Mouse (Mus musculus): Measurements from ENCODE around the gene Bicdl1. TPM values are rescaled to one million over a fixed set of nuclear protein-coding genes. Genes with fewer than 3 reads are reported as not detected.

The Bicdl1 gene
- polyA plus RNA-seq, 1 experiment from 2014 or later = 6.8 TPM

DNA sequence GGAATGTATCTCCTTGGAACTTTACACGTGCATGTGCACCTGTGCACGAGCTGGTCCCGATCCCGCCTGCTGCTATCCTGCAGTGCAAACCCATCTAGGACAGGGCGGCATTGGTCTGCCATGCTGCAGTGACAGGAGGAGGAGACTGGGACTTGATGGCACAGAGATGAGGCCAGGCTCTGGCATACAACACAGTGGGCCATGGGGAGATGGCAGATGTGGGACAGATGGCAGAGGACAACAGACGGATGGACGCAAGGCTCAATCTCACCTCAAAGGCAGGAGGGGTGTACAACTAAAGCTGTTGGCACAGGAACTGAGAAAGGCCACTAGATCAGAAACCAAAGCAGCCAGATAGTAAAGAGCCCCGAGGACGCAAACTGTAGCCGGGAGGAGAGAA is 80.5 kb downstream of the Bicdl1 start:
- Histone ChIP-seq H3K9ac (replicated peaks; ENCODE audit: low read length) (no peak overlapping the region), H3K4me2 (ENCODE audit: low read depth, low read length) (no peak overlapping the region), H3K36me3 (replicated peaks; ENCODE audit: control insufficient read depth, insufficient read depth, low read depth, low read length) (peaks cover 5% of the 10 kb centered on the region), H3K4me3 (ENCODE audit: low read depth, low read length) (no peak overlapping the region), H3K27ac (replicated peaks; ENCODE audit: low read depth, low read length) (no peak overlapping the region), H3K9me3 (replicated peaks; ENCODE audit: control insufficient read depth, low read length) (no peaks in the 10 kb centered on the region), H3K27me3 (ENCODE audit: control insufficient read depth, insufficient read depth, low read length) (no peaks in the 10 kb centered on the region), H3K4me1 (ENCODE audit: control insufficient read depth, insufficient read depth, low read length) (no peaks in the 10 kb centered on the region)
- ATAC-seq (replicated peaks; ENCODE audit: insufficient number of reproducible peaks, low FRiP score, low TSS enrichment, low read depth) (no peak), DNase-seq (ENCODE audit: low spot score) (no peak)
- WGBS = 91% methylated on average over 10 of the region's 10 CpGs

DNA sequence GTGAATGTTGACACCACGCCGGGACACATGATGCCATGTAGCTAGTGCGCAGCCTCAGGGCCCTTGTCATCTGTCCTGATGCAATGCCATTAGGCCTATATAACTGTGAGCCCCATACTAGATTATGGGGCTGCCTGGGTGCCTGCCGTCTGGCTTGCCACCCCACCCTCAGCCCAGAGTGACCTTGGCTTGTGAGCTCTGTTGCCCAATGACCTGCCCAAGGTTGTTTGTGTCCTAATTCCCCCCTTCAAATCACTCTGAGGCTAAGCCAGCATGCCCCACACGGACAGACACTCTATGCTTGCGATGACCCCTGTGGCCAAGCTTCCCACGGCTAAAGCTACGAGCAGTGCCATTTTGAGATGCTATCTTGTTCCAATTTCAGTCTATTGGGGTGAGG is 81.7 kb downstream of the Bicdl1 start:
- H3K4me2 ChIP-seq (ENCODE audit: low read depth, low read length) = no peak overlapping the region
- WGBS = 86% methylated on average over 8 of the region's 8 CpGs

DNA sequence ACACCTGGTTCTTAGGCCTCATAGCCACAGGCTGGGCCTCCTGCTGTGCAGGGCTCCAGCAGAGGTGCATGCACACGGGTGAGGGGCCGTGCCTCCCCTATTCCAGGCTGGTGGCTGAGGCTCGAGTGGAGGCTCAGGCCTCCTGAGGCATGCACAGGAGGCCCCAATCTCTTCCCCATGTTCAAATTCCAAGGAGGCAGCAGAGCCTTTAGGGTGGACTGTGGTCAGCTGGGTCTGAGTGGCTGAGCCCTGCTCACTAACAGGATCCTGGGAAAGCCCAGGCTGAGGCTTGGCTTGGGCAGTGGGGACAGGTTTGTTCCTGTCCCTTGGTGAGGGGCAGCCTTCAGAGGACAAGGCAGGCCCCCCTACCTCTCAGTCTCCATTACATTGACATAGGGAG is 82.5 kb downstream of the Bicdl1 start:
- Histone ChIP-seq H3K27me3 (ENCODE audit: control insufficient read depth, insufficient read depth, low read length) (no peaks in the 10 kb centered on the region), H3K4me3 (ENCODE audit: low read depth, low read length) (no peak overlapping the region), H3K9me3 (replicated peaks; ENCODE audit: control insufficient read depth, low read length) (no peaks in the 10 kb centered on the region), H3K36me3 (replicated peaks; ENCODE audit: control insufficient read depth, insufficient read depth, low read depth, low read length) (peaks cover 15% of the 10 kb centered on the region), H3K4me1 (ENCODE audit: control insufficient read depth, insufficient read depth, low read length) (no peaks in the 10 kb centered on the region), H3K4me2 (ENCODE audit: low read depth, low read length) (no peak overlapping the region), H3K9ac (replicated peaks; ENCODE audit: low read length) (no peak overlapping the region), H3K27ac (replicated peaks; ENCODE audit: low read depth, low read length) (no peak overlapping the region)
- ATAC-seq (replicated peaks; ENCODE audit: insufficient number of reproducible peaks, low FRiP score, low TSS enrichment, low read depth) (no peak), DNase-seq (ENCODE audit: low spot score) (no peak)
- 68% methylated on average over 3 of the region's 3 CpGs for WGBS

More for the DNA sequence above, 81.7 kb downstream of the Bicdl1 start:
- ATAC-seq (replicated peaks; ENCODE audit: insufficient number of reproducible peaks, low FRiP score, low TSS enrichment, low read depth) (no peak), DNase-seq (ENCODE audit: low spot score) (no peak)
- Histone ChIP-seq H3K4me1 (ENCODE audit: control insufficient read depth, insufficient read depth, low read length) (no peaks in the 10 kb centered on the region), H3K4me3 (ENCODE audit: low read depth, low read length) (no peak overlapping the region), H3K9ac (replicated peaks; ENCODE audit: low read length) (no peak overlapping the region), H3K9me3 (replicated peaks; ENCODE audit: control insufficient read depth, low read length) (no peaks in the 10 kb centered on the region), H3K27me3 (ENCODE audit: control insufficient read depth, insufficient read depth, low read length) (no peaks in the 10 kb centered on the region), H3K36me3 (replicated peaks; ENCODE audit: control insufficient read depth, insufficient read depth, low read depth, low read length) (peaks cover 12% of the 10 kb centered on the region), H3K27ac (replicated peaks; ENCODE audit: low read depth, low read length) (no peak overlapping the region)

DNA sequence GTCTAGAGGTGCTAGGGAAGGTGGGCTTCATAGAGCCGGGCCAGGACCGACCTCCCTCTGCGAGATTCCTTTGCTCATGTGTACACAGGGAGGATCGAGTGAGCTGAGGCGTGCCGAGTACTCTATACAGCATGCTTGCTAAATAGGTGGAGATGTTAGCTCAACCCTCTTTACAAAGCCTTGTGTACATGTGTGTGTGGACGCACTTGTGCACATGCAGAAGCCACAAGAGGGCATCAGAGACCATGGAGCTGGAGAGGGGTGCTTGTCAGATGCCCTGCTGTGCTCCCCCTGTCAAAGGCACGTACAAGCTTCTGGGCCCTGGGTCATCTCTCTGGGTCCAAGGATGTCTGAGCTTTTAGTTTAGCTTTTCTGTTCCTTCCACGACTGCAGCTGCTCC is 87.2 kb downstream of the Bicdl1 start:
- H3K4me2 ChIP-seq (ENCODE audit: low read depth, low read length) = no peak overlapping the region
- peaks cover 16% of the 10 kb centered on the region for H3K36me3 ChIP-seq (replicated peaks; ENCODE audit: control insufficient read depth, insufficient read depth, low read depth, low read length)
- no peak overlapping the region for H3K4me3 ChIP-seq (ENCODE audit: low read depth, low read length)
- H3K9me3 ChIP-seq (replicated peaks; ENCODE audit: control insufficient read depth, low read length) = no peaks in the 10 kb centered on the region
- no peaks in the 10 kb centered on the region for H3K27me3 ChIP-seq (ENCODE audit: control insufficient read depth, insufficient read depth, low read length)
- ATAC-seq (replicated peaks; ENCODE audit: insufficient number of reproducible peaks, low FRiP score, low TSS enrichment, low read depth) (no peak), DNase-seq (ENCODE audit: low spot score) (no peak)
- no peak overlapping the region for H3K27ac ChIP-seq (replicated peaks; ENCODE audit: low read depth, low read length)
- WGBS = 86% methylated on average over 9 of the region's 9 CpGs
- H3K9ac ChIP-seq (replicated peaks; ENCODE audit: low read length) = no peak overlapping the region
- H3K4me1 ChIP-seq (ENCODE audit: control insufficient read depth, insufficient read depth, low read length) = no peaks in the 10 kb centered on the region

DNA sequence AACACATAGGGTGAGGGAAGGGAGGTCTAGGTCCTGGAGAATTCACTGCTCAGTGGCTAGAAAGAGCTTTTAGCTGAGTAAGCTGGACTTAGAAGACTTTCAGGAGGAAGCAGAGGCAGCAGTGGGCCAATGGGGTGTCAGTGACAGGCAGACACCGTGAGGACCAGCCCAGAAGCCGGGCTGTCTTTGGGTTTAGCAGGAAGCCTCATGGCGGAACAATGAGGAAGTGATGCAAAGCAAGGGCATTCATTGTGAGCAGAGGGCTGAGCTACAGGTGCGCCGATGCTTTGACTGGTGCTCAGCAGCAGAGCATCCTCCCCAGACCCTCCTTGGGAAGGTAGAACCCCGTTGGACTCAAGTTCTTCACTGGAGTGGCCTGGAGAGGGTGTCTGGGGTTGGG is 95.9 kb downstream of the Bicdl1 start:
- Histone ChIP-seq H3K9ac (replicated peaks; ENCODE audit: low read length) (no peak overlapping the region), H3K4me1 (ENCODE audit: control insufficient read depth, insufficient read depth, low read length) (no peaks in the 10 kb centered on the region; the same call in none of the 2 replicates), H3K4me2 (ENCODE audit: low read depth, low read length) (no peak overlapping the region), H3K27ac (replicated peaks; ENCODE audit: low read depth, low read length) (no peak overlapping the region), H3K9me3 (replicated peaks; ENCODE audit: control insufficient read depth, low read length) (no peaks in the 10 kb centered on the region), H3K27me3 (ENCODE audit: control insufficient read depth, insufficient read depth, low read length) (no peaks in the 10 kb centered on the region), H3K36me3 (replicated peaks; ENCODE audit: control insufficient read depth, insufficient read depth, low read depth, low read length) (no peaks in the 10 kb centered on the region), H3K4me3 (ENCODE audit: low read depth, low read length) (no peak overlapping the region)
- DNase-seq (ENCODE audit: low spot score) = no peak
- 77% methylated on average over 6 of the region's 6 CpGs for WGBS
- no peak for ATAC-seq (replicated peaks; ENCODE audit: insufficient number of reproducible peaks, low FRiP score, low TSS enrichment, low read depth)

DNA sequence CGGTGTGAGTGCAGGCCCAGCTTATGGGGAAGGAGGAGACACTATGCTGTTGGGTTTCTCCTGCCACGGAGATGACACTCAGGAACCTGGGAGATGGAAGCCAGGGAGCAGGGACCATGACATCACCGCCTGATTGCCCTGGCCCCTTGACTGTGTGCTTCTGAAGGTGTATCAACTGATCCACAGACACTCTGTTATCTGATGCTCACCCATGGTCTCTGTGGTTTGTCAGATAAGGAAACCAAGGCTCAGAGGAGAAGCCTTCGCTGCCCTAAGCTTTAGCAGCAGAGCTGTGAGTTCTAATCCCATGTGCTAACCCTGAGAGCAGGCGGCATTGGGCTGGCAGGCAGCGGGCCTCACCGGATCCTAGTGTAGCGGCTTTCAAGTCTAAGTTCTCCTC is 97.4 kb downstream of the Bicdl1 start:
- no peaks in the 10 kb centered on the region for H3K36me3 ChIP-seq (replicated peaks; ENCODE audit: control insufficient read depth, insufficient read depth, low read depth, low read length)
- DNase-seq (ENCODE audit: low spot score) (no peak), ATAC-seq (replicated peaks; ENCODE audit: insufficient number of reproducible peaks, low FRiP score, low TSS enrichment, low read depth) (no peak)
- no peak overlapping the region for H3K27ac ChIP-seq (replicated peaks; ENCODE audit: low read depth, low read length)
- no peak overlapping the region for H3K4me3 ChIP-seq (ENCODE audit: low read depth, low read length)
- 93% methylated on average over 8 of the region's 8 CpGs for WGBS
- no peak overlapping the region for H3K4me2 ChIP-seq (ENCODE audit: low read depth, low read length)
- H3K9ac ChIP-seq (replicated peaks; ENCODE audit: low read length) = no peak overlapping the region
- H3K27me3 ChIP-seq (ENCODE audit: control insufficient read depth, insufficient read depth, low read length) = no peaks in the 10 kb centered on the region
- no peaks in the 10 kb centered on the region for H3K9me3 ChIP-seq (replicated peaks; ENCODE audit: control insufficient read depth, low read length)
- H3K4me1 ChIP-seq (ENCODE audit: control insufficient read depth, insufficient read depth, low read length) = no peaks in the 10 kb centered on the region; the same call in none of the 2 replicates

DNA sequence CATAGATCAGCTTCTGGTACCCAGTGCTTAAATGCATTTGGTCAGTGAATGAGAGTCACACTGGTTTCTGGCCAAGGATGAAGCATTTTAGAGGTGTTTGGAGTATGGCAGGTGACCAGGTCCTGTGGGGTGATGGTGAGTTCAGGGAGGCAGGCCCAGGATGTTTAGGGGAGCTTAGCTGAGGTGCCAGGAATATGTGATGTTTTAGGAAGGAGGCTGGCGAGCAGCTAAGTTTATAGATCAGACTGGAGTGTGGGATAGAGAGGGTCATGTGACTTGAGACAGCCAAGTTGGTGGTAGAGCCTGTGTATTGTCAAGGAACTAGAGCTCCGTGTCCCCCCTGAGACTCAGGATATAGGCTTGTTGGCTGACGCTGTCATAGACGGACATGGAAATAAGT is 98.4 kb downstream of the Bicdl1 start:
- Histone ChIP-seq H3K9ac (replicated peaks; ENCODE audit: low read length) (peak overlapping the region; percentile 91), H3K9me3 (replicated peaks; ENCODE audit: control insufficient read depth, low read length) (no peaks in the 10 kb centered on the region), H3K4me2 (ENCODE audit: low read depth, low read length) (peak overlapping the region; percentile 74), H3K4me1 (ENCODE audit: control insufficient read depth, insufficient read depth, low read length) (no peaks in the 10 kb centered on the region; the same call in none of the 2 replicates), H3K4me3 (ENCODE audit: low read depth, low read length) (peak overlapping the region; percentile 63), H3K27me3 (ENCODE audit: control insufficient read depth, insufficient read depth, low read length) (no peaks in the 10 kb centered on the region), H3K27ac (replicated peaks; ENCODE audit: low read depth, low read length) (no peak overlapping the region), H3K36me3 (replicated peaks; ENCODE audit: control insufficient read depth, insufficient read depth, low read depth, low read length) (no peaks in the 10 kb centered on the region)
- ATAC-seq (replicated peaks; ENCODE audit: insufficient number of reproducible peaks, low FRiP score, low TSS enrichment, low read depth) = no peak
- WGBS = 65% methylated on average over 4 of the region's 4 CpGs
- DNase-seq (ENCODE audit: low spot score) = peak; percentile 3

DNA sequence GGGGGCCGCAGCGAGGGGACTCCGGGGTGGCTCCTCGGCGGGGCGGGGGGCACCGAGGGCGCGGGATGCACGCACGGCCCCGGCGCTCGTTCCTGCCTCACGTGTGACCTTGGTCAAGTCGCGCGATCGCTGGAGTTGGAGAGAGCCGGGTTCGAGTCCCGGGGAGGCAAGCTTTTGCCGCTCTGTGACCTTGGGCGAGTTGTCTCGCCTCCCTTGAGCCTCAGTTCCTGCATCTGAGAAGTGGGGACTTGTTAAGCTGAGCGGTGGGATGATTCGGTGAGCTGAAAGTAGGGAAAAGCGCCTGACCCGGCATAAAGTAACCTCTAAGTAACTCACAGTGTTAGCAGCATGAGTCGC is 99.1 kb downstream of the Bicdl1 start:
- H3K27me3 ChIP-seq (ENCODE audit: control insufficient read depth, insufficient read depth, low read length) = no peaks in the 10 kb centered on the region
- peak overlapping the region; percentile 74 for H3K4me2 ChIP-seq (ENCODE audit: low read depth, low read length)
- peak overlapping the region; percentile 81; the same call in 1 of the 2 replicates for H3K27ac ChIP-seq (replicated peaks; ENCODE audit: low read depth, low read length)
- H3K36me3 ChIP-seq (replicated peaks; ENCODE audit: control insufficient read depth, insufficient read depth, low read depth, low read length) = no peaks in the 10 kb centered on the region
- peak overlapping the region; percentile 91 for H3K9ac ChIP-seq (replicated peaks; ENCODE audit: low read length)
- H3K4me1 ChIP-seq (ENCODE audit: control insufficient read depth, insufficient read depth, low read length) = no peaks in the 10 kb centered on the region; the same call in none of the 2 replicates
- WGBS = 2% methylated on average over 24 of the region's 30 CpGs
- no peaks in the 10 kb centered on the region for H3K9me3 ChIP-seq (replicated peaks; ENCODE audit: control insufficient read depth, low read length)
- ATAC-seq (replicated peaks; ENCODE audit: insufficient number of reproducible peaks, low FRiP score, low TSS enrichment, low read depth) (no peak), DNase-seq (ENCODE audit: low spot score) (peak; percentile 49)
- peak overlapping the region; percentile 63 for H3K4me3 ChIP-seq (ENCODE audit: low read depth, low read length)
